Mouse (Mus musculus) urinary bladder, adult 2 months (tissue): Measurements from ENCODE around the gene Prdm15. TPM values are rescaled to one million over a fixed set of nuclear protein-coding genes. Genes with fewer than 3 reads are reported as not detected.

Source experiments
- DNase-seq: peaks from one replicate; pipeline ENCODE4 v3.0.0; 2022; ENCODE audit warnings: low spot score
- polyA plus RNA-seq: library from polyadenylated mRNA; depleted of rRNA; stranded (reverse); fragments of >200 nt; gene quantifications from 2 replicates; pipeline ENCODE4 v1.2.3, GENCODE M21; 2012; rRNA removed

The Prdm15 gene
- polyA plus RNA-seq, 1 experiment: 7.3 TPM

DNA sequence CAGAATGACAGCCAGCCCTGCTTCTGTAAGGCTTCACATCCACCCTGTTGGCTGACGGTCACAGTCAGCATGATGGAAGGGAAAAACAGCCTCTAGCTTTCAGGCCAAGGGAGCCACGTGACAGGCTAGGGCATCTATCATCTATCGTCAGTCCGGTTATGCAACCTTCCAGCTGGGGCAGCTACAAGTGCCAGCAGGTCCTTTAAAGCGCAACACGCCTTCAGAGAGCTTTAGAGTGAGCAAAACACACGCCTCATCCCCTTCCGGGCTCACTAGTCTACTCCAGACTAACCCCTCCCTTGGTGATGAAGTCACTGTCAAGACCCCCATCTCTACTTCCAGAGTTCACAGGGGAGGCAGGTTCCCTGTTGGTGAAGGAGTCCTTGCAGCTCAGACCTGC, 99.8 kb downstream of the Prdm15 start:
- peak; percentile 49 for DNase-seq

DNA sequence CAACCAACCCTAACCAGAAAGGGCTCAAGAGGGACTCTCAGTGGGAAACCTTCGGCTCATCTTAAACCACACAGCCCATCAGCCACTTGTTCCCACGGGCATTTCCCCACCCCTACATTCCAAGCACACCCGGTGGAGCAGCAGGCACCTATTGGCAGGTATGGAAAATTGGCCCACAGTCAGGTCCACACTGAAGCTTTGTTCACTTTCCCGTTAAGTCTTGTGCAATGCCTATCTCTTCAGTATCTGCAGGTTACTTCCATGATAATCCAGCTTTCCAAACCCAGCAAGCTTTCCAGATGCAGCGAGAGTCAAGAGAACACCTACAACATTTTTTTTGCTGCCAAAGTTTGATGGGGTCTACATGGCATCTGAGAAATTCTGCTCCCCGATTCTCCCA, 103.2 kb downstream of the Prdm15 start:
- no peak for DNase-seq

Other genes with a start within 250 kb of the Prdm15 start
- gene Tmprss2, start 240.7 kb downstream of the Prdm15 start, polyA plus RNA-seq: 453 and 604 TPM in 2 replicates
- gene Ripk4, start 88.1 kb downstream of the Prdm15 start, polyA plus RNA-seq: 42.0 and 52.5 TPM in 2 replicates
- 13.8 and 14.3 TPM in 2 replicates for gene C2cd2, start 110.7 kb upstream of the Prdm15 start, polyA plus RNA-seq
- 14.5 and 16.2 TPM in 2 replicates for gene Zbtb21, start 110.8 kb upstream of the Prdm15 start, polyA plus RNA-seq
- gene B230307C23Rik, start 145.5 kb upstream of the Prdm15 start, polyA plus RNA-seq: 14.0 and 15.1 TPM in 2 replicates
- 2.8 and 3.6 TPM in 2 replicates for gene A630089N07Rik, start 230.6 kb upstream of the Prdm15 start, polyA plus RNA-seq